Mouse (Mus musculus): ENCODE measurements around the gene Vpreb1.
A peak's percentile ranks its signal among the peaks of the same experiment; 100 is the strongest.
"Not testable (repeated sequence)": the region's sequence is repeated elsewhere in the genome, so short reads cannot be mapped to it uniquely, and the experiment has no call there.

The Vpreb1 gene

GRCm38 (mm10) chr16:16870617-16871331, at the start of gene Vpreb1, which contains the start of gene Top3b:
TSS of gene Vpreb1 (minus strand) at chr16:16870843.
TSS of gene Top3b (plus strand) at chr16:16870736.
- DNase-seq: peak; percentile 90 to 95

GRCm38 (mm10) chr16:16918441-16919117, 47.9 kb upstream of the Vpreb1 start:
- no peak for DNase-seq

GRCm38 (mm10) chr16:16913440-16913839, 42.8 kb upstream of the Vpreb1 start:
- DNase-seq: no peak

- peak; percentile 80 to 84 for DNase-seq
Observed at GRCm38 (mm10) chr16:16911641-16912597, 41.3 kb upstream of the Vpreb1 start.

- peak; percentile 74 to 83 for DNase-seq
Observed at GRCm38 (mm10) chr16:16907799-16908198, 37.2 kb upstream of the Vpreb1 start.

- DNase-seq: no peak
Observed at GRCm38 (mm10) chr16:16903188-16903587, 32.5 kb upstream of the Vpreb1 start.

GRCm38 (mm10) chr16:16902329-16902728, 31.7 kb upstream of the Vpreb1 start:
- DNase-seq: no peak

GRCm38 (mm10) chr16:16897056-16897584, 26.5 kb upstream of the Vpreb1 start:
- peak in 1 of 2 experiments; percentile 10 for DNase-seq

GRCm38 (mm10) chr16:16896382-16897055, 25.9 kb upstream of the Vpreb1 start, which contains the start of gene Ppm1f:
TSS of gene Ppm1f (plus strand) at chr16:16896469.
- peak; percentile 96 for DNase-seq

GRCm38 (mm10) chr16:16896015-16896381, 25.4 kb upstream of the Vpreb1 start:
- no peak for DNase-seq

GRCm38 (mm10) chr16:16892366-16892765, 21.7 kb upstream of the Vpreb1 start:
- DNase-seq: no peak

- no peak for DNase-seq
Observed at GRCm38 (mm10) chr16:16888341-16888740, 17.7 kb upstream of the Vpreb1 start.

- DNase-seq: no peak
Observed at GRCm38 (mm10) chr16:16879025-16879424, 8.4 kb upstream of the Vpreb1 start.

- DNase-seq: peak in 1 of 2 experiments; percentile 11
Observed at GRCm38 (mm10) chr16:16870241-16870616, 414 bp downstream of the Vpreb1 start.

- peak; percentile 31 to 60 for DNase-seq
Observed at GRCm38 (mm10) chr16:16865696-16866561, 4.7 kb downstream of the Vpreb1 start.

GRCm38 (mm10) chr16:16865217-16865616, 5.4 kb downstream of the Vpreb1 start:
- DNase-seq: no peak

- no peak for DNase-seq
Observed at GRCm38 (mm10) chr16:16863978-16864377, 6.7 kb downstream of the Vpreb1 start, which contains the start of gene Igll1. TSS of gene Igll1 (minus strand) at chr16:16863985.

GRCm38 (mm10) chr16:16862288-16862687, 8.4 kb downstream of the Vpreb1 start:
- DNase-seq: no peak

- no peak for DNase-seq
Observed at GRCm38 (mm10) chr16:16856731-16857476, 13.7 kb downstream of the Vpreb1 start.

GRCm38 (mm10) chr16:16856054-16856453, 14.6 kb downstream of the Vpreb1 start:
- DNase-seq: not testable (repeated sequence)

Measured in kidney, postnatal 4 days (tissue).